Mouse (Mus musculus) heart, embryonic 15.5 days (tissue): ENCODE measurements around the gene Glra4. TPM values are rescaled to one million over a fixed set of nuclear protein-coding genes. Genes with fewer than 3 reads are reported as not detected.
"Not testable (repeated sequence)": the region's sequence is repeated elsewhere in the genome, so short reads cannot be mapped to it uniquely, and the experiment has no call there.

Experiments used
- ATAC-seq: fragments of 200-750 bp; cut with Nextera tagmentation; replicated peaks from 2 replicates; pipeline ENCODE4 v1.8.0; 2017; ENCODE audit warnings: low read depth, moderate TSS enrichment; ENCODE audit not compliant: insufficient number of reproducible peaks, insufficient read depth, low FRiP score
- H3K27ac ChIP-seq: fragments of 300-500 bp; sonication (generic); 2 replicates; pipeline ENCODE4 v1.5.1; 2015; ENCODE audit warnings: mild to moderate bottlenecking, inconsistent platforms
- H3K27me3 ChIP-seq: fragments of 300-500 bp; sonication (generic); 2 replicates; pipeline ENCODE4 v1.6.1; 2015; ENCODE audit warnings: inconsistent platforms
- H3K36me3 ChIP-seq: fragments of 300-500 bp; sonication (generic); 2 replicates; pipeline ENCODE4 v1.6.1; 2015; ENCODE audit warnings: mild to moderate bottlenecking, inconsistent platforms
- H3K4me1 ChIP-seq: fragments of 300-500 bp; sonication (generic); replicated peaks from 2 replicates; pipeline ENCODE4 v1.6.1; 2015; ENCODE audit warnings: inconsistent platforms
- H3K4me2 ChIP-seq: fragments of 300-500 bp; sonication (generic); 2 replicates; pipeline ENCODE4 v1.6.1; 2015; ENCODE audit warnings: inconsistent platforms, mild to moderate bottlenecking, moderate library complexity
- H3K4me3 ChIP-seq: fragments of 300-500 bp; sonication (generic); 2 replicates; pipeline ENCODE4 v1.5.1; 2015; ENCODE audit warnings: mild to moderate bottlenecking, inconsistent platforms
- H3K9ac ChIP-seq: fragments of 300-500 bp; sonication (generic); 2 replicates; pipeline ENCODE4 v1.6.1; 2015; ENCODE audit warnings: mild to moderate bottlenecking, inconsistent platforms
- H3K9me3 ChIP-seq: fragments of 300-500 bp; sonication (generic); replicated peaks from 2 replicates; pipeline ENCODE4 v1.6.1; 2016; ENCODE audit warnings: inconsistent platforms
- WGBS: fragments of 180-500 bp; shearing (Covaris S2); methylation state at CpG from one replicate; pipeline ENCODE4 v1.1.7; 2015; ENCODE audit warnings: mixed read lengths; 5-methylcytosine and 5-hydroxymethylcytosine counted together
- polyA plus RNA-seq: library from polyadenylated mRNA; unstranded; fragments of >200 nt; fragmentation: Nextera tagmentation; extraction: Ambion mirVana; gene quantifications from 2 replicates; pipeline ENCODE4 v1.2.1, GENCODE M21; 2015

Gene Glra4
- polyA plus RNA-seq, 1 experiment from 2014 or later = not detected

GRCm38 (mm10) chrX:136714742-136715474 is 65.0 kb downstream of the Glra4 start:
- H3K9me3 ChIP-seq, H3K4me2 ChIP-seq, H3K9ac ChIP-seq, H3K4me3 ChIP-seq, H3K27me3 ChIP-seq, ATAC-seq, H3K36me3 ChIP-seq, H3K4me1 ChIP-seq, H3K27ac ChIP-seq: not testable (repeated sequence)
- 60% methylated on average over 3 of the region's 3 CpGs for WGBS

DNA sequence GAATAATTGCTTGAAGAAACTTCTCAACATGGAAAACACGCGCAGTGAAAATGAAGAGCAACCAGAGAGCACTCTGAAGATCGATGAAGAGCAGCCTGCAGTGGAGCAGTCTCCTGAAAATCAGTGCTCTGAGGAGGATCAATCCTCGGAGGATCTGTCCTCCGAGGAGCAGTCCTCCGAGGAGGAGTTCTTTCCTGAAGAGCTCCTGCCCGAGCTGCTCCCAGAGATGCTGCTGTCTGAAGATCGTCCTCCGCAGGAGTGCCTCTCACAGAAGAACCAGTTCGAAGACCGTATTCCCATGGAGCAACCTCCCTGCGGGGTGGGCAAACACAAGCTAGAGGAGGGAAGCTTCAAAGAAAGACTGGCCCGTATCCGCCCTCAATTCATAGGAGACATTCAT is 71.2 kb downstream of the Glra4 start:
- peak overlapping the region; percentile 62 for H3K4me3 ChIP-seq
- peak overlapping the region; percentile 80 for H3K27ac ChIP-seq
- peak overlapping the region; percentile 56 for H3K9ac ChIP-seq
- ATAC-seq = no peak
- H3K27me3 ChIP-seq = no peaks in the 10 kb centered on the region
- H3K4me1 ChIP-seq = no peaks in the 10 kb centered on the region
- WGBS = 25% methylated on average over 14 of the region's 14 CpGs
- H3K4me2 ChIP-seq = peak overlapping the region; percentile 59
- no peaks in the 10 kb centered on the region for H3K36me3 ChIP-seq
- no peaks in the 10 kb centered on the region for H3K9me3 ChIP-seq

- no peaks in the 10 kb centered on the region for H3K36me3 ChIP-seq
- peak overlapping the region; percentile 59 for H3K4me2 ChIP-seq
- H3K9me3 ChIP-seq = no peaks in the 10 kb centered on the region
- no peaks in the 10 kb centered on the region for H3K27me3 ChIP-seq
- H3K4me3 ChIP-seq = peak overlapping the region; percentile 62
- no peaks in the 10 kb centered on the region for H3K4me1 ChIP-seq
- ATAC-seq = peak; percentile 80
- 2% methylated on average over 18 of the region's 18 CpGs for WGBS
- H3K27ac ChIP-seq = peak overlapping the region; percentile 80
- peak overlapping the region; percentile 56 for H3K9ac ChIP-seq
Observed at GRCm38 (mm10) chrX:136708168-136708681, 71.7 kb downstream of the Glra4 start.

Other genes starting within 250 kb of the Glra4 start
- gene Kir3dl2, start 236.1 kb downstream of the Glra4 start, polyA plus RNA-seq = not detected in 2 replicates
- gene Tceal3, start 189.3 kb downstream of the Glra4 start, polyA plus RNA-seq = 4.5 and 4.7 TPM in 2 replicates
- 9.0 and 10.6 TPM in 2 replicates for gene Tceal1, start 72.2 kb downstream of the Glra4 start, polyA plus RNA-seq
- gene Morf4l2, start 36.5 kb downstream of the Glra4 start, polyA plus RNA-seq = 302 and 318 TPM in 2 replicates
- 3.0 and 3.8 TPM in 2 replicates for gene Plp1, start 42.5 kb upstream of the Glra4 start, polyA plus RNA-seq
- gene Rab9b, start 88.6 kb upstream of the Glra4 start, polyA plus RNA-seq = 0.23 and 0.32 TPM in 2 replicates
- not detected in 2 replicates for gene H2bfm, start 147.2 kb upstream of the Glra4 start, polyA plus RNA-seq
- 11.0 and 15.5 TPM in 2 replicates for gene Tmsb15b2, start 195.4 kb upstream of the Glra4 start, polyA plus RNA-seq
- 1.5 and 2.0 TPM in 2 replicates for gene Tmsb15l, start 196.7 kb upstream of the Glra4 start, polyA plus RNA-seq
- 10.2 and 12.5 TPM in 2 replicates for gene Tmsb15b1, start 196.7 kb upstream of the Glra4 start, polyA plus RNA-seq
- gene Zcchc18, start 213.0 kb upstream of the Glra4 start, polyA plus RNA-seq = 1.6 and 4.8 TPM in 2 replicates